Mouse (Mus musculus) cortical plate, adult 2 months (tissue): Measurements from ENCODE around the gene Palld. TPM values are rescaled to one million over a fixed set of nuclear protein-coding genes. Genes with fewer than 3 reads are reported as not detected.

Source experiments
- H3K27ac ChIP-seq: fragments of 200-500 bp; 2 replicates; pipeline ENCODE4 v1.5.1; 2012; ENCODE audit warnings: low read length, control low read depth, inconsistent platforms; ENCODE audit not compliant: insufficient read depth
- H3K4me1 ChIP-seq: fragments of 200-500 bp; 2 replicates; pipeline ENCODE4 v1.6.1; 2011; ENCODE audit warnings: low read length; ENCODE audit not compliant: control insufficient read depth, insufficient read depth
- H3K4me3 ChIP-seq: fragments of 200-500 bp; 2 replicates; pipeline ENCODE4 v1.5.1; 2011; ENCODE audit warnings: mild to moderate bottlenecking, low read length, control low read depth; ENCODE audit not compliant: insufficient read depth
- CTCF ChIP-seq: fragments of 200-500 bp; IDR thresholded peaks from 2 replicates; pipeline ENCODE4 v1.5.1; 2011; ENCODE audit warnings: mild to moderate bottlenecking, control low read depth, low read length; ENCODE audit not compliant: insufficient read depth; ENCODE audit errors: extremely low read depth
- POLR2A ChIP-seq: fragments of 200-500 bp; IDR thresholded peaks from 2 replicates; pipeline ENCODE4 v1.6.1; 2011; ENCODE audit warnings: mild to moderate bottlenecking, low read length, control low read depth; ENCODE audit not compliant: insufficient read depth; ENCODE audit errors: extremely low read depth
- polyA plus RNA-seq: library from polyadenylated mRNA; depleted of rRNA; stranded (reverse); fragments of >200 nt; gene quantifications from 2 replicates; pipeline ENCODE4 v1.2.3, GENCODE M21; 2012

The Palld gene
- polyA plus RNA-seq, 1 experiment = 3.5 TPM

GRCm38 (mm10) chr8:61758686-61759326, 143.7 kb downstream of the Palld start:
- Histone ChIP-seq H3K4me3 (no peak overlapping the region), H3K4me1 (no peaks in the 10 kb centered on the region), H3K27ac (no peak overlapping the region)
- TF ChIP-seq POLR2A (no peak), CTCF (no peak)

GRCm38 (mm10) chr8:61756971-61757965, 145.2 kb downstream of the Palld start:
- TF ChIP-seq POLR2A (no peak), CTCF (no peak)
- Histone ChIP-seq H3K4me1 (no peaks in the 10 kb centered on the region), H3K27ac (no peak overlapping the region), H3K4me3 (no peak overlapping the region)

- no peak overlapping the region for H3K27ac ChIP-seq
- no peak overlapping the region for H3K4me3 ChIP-seq
- no peaks in the 10 kb centered on the region for H3K4me1 ChIP-seq
- TF ChIP-seq POLR2A (no peak), CTCF (no peak)
Measured at GRCm38 (mm10) chr8:61755186-61755585, 147.3 kb downstream of the Palld start.

- Histone ChIP-seq H3K27ac (no peak overlapping the region), H3K4me1 (no peaks in the 10 kb centered on the region)
- TF ChIP-seq CTCF = no peak
- no peak for TF ChIP-seq POLR2A
Measured at GRCm38 (mm10) chr8:61747070-61747469, 155.4 kb downstream of the Palld start.

GRCm38 (mm10) chr8:61745181-61745980, 157.1 kb downstream of the Palld start:
- Histone ChIP-seq H3K27ac (no peak overlapping the region), H3K4me3 (no peak overlapping the region), H3K4me1 (no peaks in the 10 kb centered on the region)
- TF ChIP-seq POLR2A (no peak), CTCF (no peak)

More at GRCm38 (mm10) chr8:61747070-61747469, 155.4 kb downstream of the Palld start:
- no peak overlapping the region for H3K4me3 ChIP-seq

GRCm38 (mm10) chr8:61743764-61744562, 158.5 kb downstream of the Palld start:
- no peak overlapping the region for H3K4me3 ChIP-seq
- H3K4me1 ChIP-seq = no peaks in the 10 kb centered on the region
- H3K27ac ChIP-seq = no peak overlapping the region
- no peak for TF ChIP-seq CTCF
- TF ChIP-seq POLR2A = no peak

GRCm38 (mm10) chr8:61737465-61737864, 165.0 kb downstream of the Palld start:
- no peak for TF ChIP-seq POLR2A
- TF ChIP-seq CTCF = no peak

GRCm38 (mm10) chr8:61736739-61737243, 165.7 kb downstream of the Palld start:
- H3K4me1 ChIP-seq = no peaks in the 10 kb centered on the region
- no peak overlapping the region for H3K27ac ChIP-seq
- H3K4me3 ChIP-seq = no peak overlapping the region
- no peak for TF ChIP-seq POLR2A
- no peak for TF ChIP-seq CTCF

More at GRCm38 (mm10) chr8:61737465-61737864, 165.0 kb downstream of the Palld start:
- Histone ChIP-seq H3K27ac (no peak overlapping the region), H3K4me1 (no peaks in the 10 kb centered on the region), H3K4me3 (no peak overlapping the region)

- Histone ChIP-seq H3K4me1 (no peaks in the 10 kb centered on the region), H3K4me3 (no peak overlapping the region), H3K27ac (no peak overlapping the region)
- TF ChIP-seq CTCF (no peak), POLR2A (no peak)
Measured at GRCm38 (mm10) chr8:61736117-61736516, 166.4 kb downstream of the Palld start.
